Mouse (Mus musculus): ENCODE data around the gene Foxb1.

Gene Foxb1

GRCm38 (mm10) chr9:69758506-69758905 is 2.2 kb downstream of the Foxb1 start:
- no peak for DNase-seq (ENCODE audit: extremely low read depth, insufficient read length, low spot score)

- no peak for DNase-seq (ENCODE audit: extremely low read depth, insufficient read length, low spot score)
Measured at GRCm38 (mm10) chr9:69757254-69757653, 3.5 kb downstream of the Foxb1 start.

GRCm38 (mm10) chr9:69756456-69756855 is 4.3 kb downstream of the Foxb1 start:
- no peak for DNase-seq (ENCODE audit: extremely low read depth, insufficient read length, low spot score)

- DNase-seq (ENCODE audit: extremely low read depth, insufficient read length, low spot score), result no peak
Measured at GRCm38 (mm10) chr9:69756041-69756440, 4.7 kb downstream of the Foxb1 start.

GRCm38 (mm10) chr9:69755157-69755556 is 5.6 kb downstream of the Foxb1 start:
- no peak for DNase-seq (ENCODE audit: extremely low read depth, insufficient read length, low spot score)

- DNase-seq (ENCODE audit: extremely low read depth, insufficient read length, low spot score), result no peak
Measured at GRCm38 (mm10) chr9:69754712-69755111, 6.0 kb downstream of the Foxb1 start.

- no peak for DNase-seq (ENCODE audit: extremely low read depth, insufficient read length, low spot score)
Measured at GRCm38 (mm10) chr9:69754291-69754690, 6.4 kb downstream of the Foxb1 start.

GRCm38 (mm10) chr9:69747971-69748370 is 12.8 kb downstream of the Foxb1 start:
- DNase-seq (ENCODE audit: extremely low read depth, insufficient read length, low spot score), result no peak

- DNase-seq (ENCODE audit: extremely low read depth, insufficient read length, low spot score), result no peak
Measured at GRCm38 (mm10) chr9:69728736-69729135, 32.0 kb downstream of the Foxb1 start.

GRCm38 (mm10) chr9:69718431-69718830 is 42.3 kb downstream of the Foxb1 start:
- no peak for DNase-seq (ENCODE audit: extremely low read depth, insufficient read length, low spot score)

- no peak for DNase-seq (ENCODE audit: extremely low read depth, insufficient read length, low spot score)
Measured at GRCm38 (mm10) chr9:69716364-69716763, 44.4 kb downstream of the Foxb1 start.

- DNase-seq (ENCODE audit: extremely low read depth, insufficient read length, low spot score), result no peak
Measured at GRCm38 (mm10) chr9:69715445-69715844, 45.3 kb downstream of the Foxb1 start.

- DNase-seq (ENCODE audit: extremely low read depth, insufficient read length, low spot score), result no peak
Measured at GRCm38 (mm10) chr9:69714346-69714745, 46.4 kb downstream of the Foxb1 start.

- no peak for DNase-seq (ENCODE audit: extremely low read depth, insufficient read length, low spot score)
Measured at GRCm38 (mm10) chr9:69713577-69714327, 47.0 kb downstream of the Foxb1 start.

- DNase-seq (ENCODE audit: extremely low read depth, insufficient read length, low spot score), result no peak
Measured at GRCm38 (mm10) chr9:69712714-69713525, 47.8 kb downstream of the Foxb1 start.
